Mouse (Mus musculus) neural tube, embryonic 12.5 days (tissue): ENCODE measurements around the gene Sgf29. TPM values are rescaled to one million over a fixed set of nuclear protein-coding genes. Genes with fewer than 3 reads are reported as not detected.

Experiments used
- ATAC-seq: fragments of 200-750 bp; cut with Nextera tagmentation; 2 replicates; pipeline ENCODE4 v1.8.0; 2017; ENCODE audit warnings: low read depth, mild to moderate bottlenecking, moderate TSS enrichment, moderate library complexity; ENCODE audit not compliant: low FRiP score
- H3K27ac ChIP-seq: fragments of 300-500 bp; sonication (generic); 2 replicates; pipeline ENCODE4 v1.5.1; 2016
- H3K27me3 ChIP-seq: fragments of 300-500 bp; sonication (generic); replicated peaks from 2 replicates; pipeline ENCODE4 v1.6.1; 2016; ENCODE audit warnings: mild to moderate bottlenecking
- H3K36me3 ChIP-seq: fragments of 300-500 bp; sonication (generic); 2 replicates; pipeline ENCODE4 v1.6.1; 2016; ENCODE audit warnings: mild to moderate bottlenecking
- H3K4me1 ChIP-seq: fragments of 300-500 bp; sonication (generic); 2 replicates; pipeline ENCODE4 v1.6.1; 2016
- H3K4me2 ChIP-seq: fragments of 300-500 bp; sonication (generic); replicated peaks from 2 replicates; pipeline ENCODE4 v1.6.1; 2016; ENCODE audit warnings: mild to moderate bottlenecking
- H3K4me3 ChIP-seq: fragments of 300-500 bp; sonication (generic); 2 replicates; pipeline ENCODE4 v1.5.1; 2016
- H3K9ac ChIP-seq: fragments of 300-500 bp; sonication (generic); 2 replicates; pipeline ENCODE4 v1.6.1; 2016; ENCODE audit warnings: mild to moderate bottlenecking
- H3K9me3 ChIP-seq: fragments of 300-500 bp; sonication (generic); 2 replicates; pipeline ENCODE4 v1.6.1; 2016; ENCODE audit warnings: mild to moderate bottlenecking
- WGBS: fragments of 180-500 bp; shearing (Covaris S2); methylation state at CpG from one replicate; pipeline ENCODE4 v1.1.7; 2016; 5-methylcytosine and 5-hydroxymethylcytosine counted together
- polyA plus RNA-seq: library from polyadenylated mRNA; unstranded; fragments of >200 nt; fragmentation: Nextera tagmentation; extraction: Ambion mirVana; gene quantifications from 2 replicates; pipeline ENCODE4 v1.2.1, GENCODE M21; 2016

The Sgf29 gene
- polyA plus RNA-seq, 1 experiment from 2014 or later = 53.2 TPM

DNA sequence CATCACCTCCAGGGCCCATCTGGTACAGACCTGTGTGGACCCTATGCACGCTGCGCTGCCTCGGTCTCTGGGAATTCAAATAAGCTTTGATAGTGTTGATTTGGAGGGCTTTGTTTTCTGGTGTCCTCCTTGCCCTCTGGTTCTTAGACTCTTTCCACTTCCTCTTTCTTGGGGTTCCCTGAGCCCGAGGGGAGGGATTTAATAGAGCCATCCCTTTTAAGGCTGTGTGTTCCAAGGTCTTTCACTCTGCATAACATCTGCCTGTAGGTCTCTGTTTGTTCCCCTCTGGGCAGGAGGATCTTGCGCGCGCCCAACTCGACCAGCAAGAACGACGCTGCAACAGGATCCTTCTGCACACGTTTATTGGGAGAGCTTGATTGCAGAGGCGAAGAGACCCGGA is 72.5 kb downstream of the Sgf29 start:
- Histone ChIP-seq H3K4me1 (no peaks in the 10 kb centered on the region), H3K4me2 (no peak overlapping the region), H3K36me3 (no peaks in the 10 kb centered on the region), H3K4me3 (no peak overlapping the region), H3K9me3 (no peaks in the 10 kb centered on the region), H3K27ac (no peak overlapping the region), H3K27me3 (no peaks in the 10 kb centered on the region), H3K9ac (no peak overlapping the region)
- 94% methylated on average over 13 of the region's 13 CpGs for WGBS
- ATAC-seq = no peak

Other genes starting within 250 kb of the Sgf29 start
- not detected in 2 replicates for gene Cd19, start 234.4 kb upstream of the Sgf29 start, polyA plus RNA-seq
- gene Rabep2, start 220.6 kb upstream of the Sgf29 start, polyA plus RNA-seq = 26.8 TPM in 2 replicates
- gene Atp2a1, start 186.2 kb upstream of the Sgf29 start, polyA plus RNA-seq = 10.2 and 16.5 TPM in 2 replicates
- 60.5 and 62.9 TPM in 2 replicates for gene Sh2b1, start 173.9 kb upstream of the Sgf29 start, polyA plus RNA-seq
- 121 and 136 TPM in 2 replicates for gene Tufm, start 161.9 kb upstream of the Sgf29 start, polyA plus RNA-seq
- 74.7 and 81.0 TPM in 2 replicates for gene Atxn2l, start 145.9 kb upstream of the Sgf29 start, polyA plus RNA-seq
- gene Eif3c, start 82.9 kb upstream of the Sgf29 start, polyA plus RNA-seq = 207 and 208 TPM in 2 replicates
- gene Apobr, start 64.4 kb upstream of the Sgf29 start, polyA plus RNA-seq = 0.27 and 0.40 TPM in 2 replicates
- 26.1 and 28.2 TPM in 2 replicates for gene Cln3, start 63.5 kb upstream of the Sgf29 start, polyA plus RNA-seq
- not detected in 2 replicates for gene Il27, start 54.4 kb upstream of the Sgf29 start, polyA plus RNA-seq
- 2.9 and 4.5 TPM in 2 replicates for gene Nupr1, start 18.4 kb upstream of the Sgf29 start, polyA plus RNA-seq
- gene Sult1a1, start 27.1 kb downstream of the Sgf29 start, polyA plus RNA-seq = 0.54 and 0.79 TPM in 2 replicates
- 160 and 164 TPM in 2 replicates for gene Bola2, start 46.1 kb downstream of the Sgf29 start, polyA plus RNA-seq
- gene Slx1b, start 46.5 kb downstream of the Sgf29 start, polyA plus RNA-seq = 17.9 and 19.0 TPM in 2 replicates
- 70.5 and 71.5 TPM in 2 replicates for gene Coro1a, start 58.5 kb downstream of the Sgf29 start, polyA plus RNA-seq
- 79.0 and 79.6 TPM in 2 replicates for gene Mapk3, start 110.3 kb downstream of the Sgf29 start, polyA plus RNA-seq
- gene Gdpd3, start 117.0 kb downstream of the Sgf29 start, polyA plus RNA-seq = 1.3 and 2.0 TPM in 2 replicates
- gene Ypel3, start 127.6 kb downstream of the Sgf29 start, polyA plus RNA-seq = 160 and 169 TPM in 2 replicates
- 0.68 and 0.72 TPM in 2 replicates for gene Tbx6, start 132.2 kb downstream of the Sgf29 start, polyA plus RNA-seq
- 293 and 310 TPM in 2 replicates for gene Ppp4c, start 143.2 kb downstream of the Sgf29 start, polyA plus RNA-seq
- gene Fam57b, start 148.4 kb downstream of the Sgf29 start, polyA plus RNA-seq = 21.4 and 25.8 TPM in 2 replicates
- gene 4930451I11Rik, start 182.3 kb downstream of the Sgf29 start, polyA plus RNA-seq = not detected in 2 replicates
- 6.2 and 9.1 TPM in 2 replicates for gene Doc2a, start 198.1 kb downstream of the Sgf29 start, polyA plus RNA-seq
- gene Hirip3, start 212.7 kb downstream of the Sgf29 start, polyA plus RNA-seq = 29.1 and 33.5 TPM in 2 replicates
- 86.4 and 88.0 TPM in 2 replicates for gene Ino80e, start 213.1 kb downstream of the Sgf29 start, polyA plus RNA-seq
- gene Taok2, start 235.4 kb downstream of the Sgf29 start, polyA plus RNA-seq = 57.5 and 59.1 TPM in 2 replicates